Mouse (Mus musculus) heart, postnatal 0 days (tissue): Measurements from ENCODE around the gene Atp6v0d1. TPM values are rescaled to one million over a fixed set of nuclear protein-coding genes. Genes with fewer than 3 reads are reported as not detected.

Experiments used
- ATAC-seq: fragments of 200-750 bp; cut with Nextera tagmentation; 2 replicates; pipeline ENCODE4 v1.8.0; 2017; ENCODE audit warnings: low read depth, moderate number of reproducible peaks, moderate library complexity; ENCODE audit not compliant: insufficient read depth
- DNase-seq: peaks from one replicate; pipeline ENCODE4 v3.0.0-alpha.2; 2016; ENCODE audit warnings: low spot score
- H3K27ac ChIP-seq: fragments of 300-500 bp; sonication (generic); 2 replicates; pipeline ENCODE4 v1.5.1; 2014; ENCODE audit warnings: low read depth, mild to moderate bottlenecking
- H3K27me3 ChIP-seq: fragments of 300-500 bp; sonication (generic); 2 replicates; pipeline ENCODE4 v1.6.1; 2014; ENCODE audit warnings: low read length, mixed read lengths; ENCODE audit not compliant: control insufficient read depth, insufficient read depth
- H3K36me3 ChIP-seq: fragments of 300-500 bp; sonication (generic); replicated peaks from 2 replicates; pipeline ENCODE4 v1.6.1; 2014; ENCODE audit warnings: low read length, mixed read lengths; ENCODE audit not compliant: control insufficient read depth, insufficient read depth
- H3K4me1 ChIP-seq: fragments of 300-500 bp; sonication (generic); 2 replicates; pipeline ENCODE4 v1.6.1; 2014; ENCODE audit warnings: antibody characterized with exemption; ENCODE audit not compliant: control insufficient read depth, insufficient read depth
- H3K4me2 ChIP-seq: fragments of 300-500 bp; sonication (generic); 2 replicates; pipeline ENCODE4 v1.6.1; 2014; ENCODE audit warnings: low read depth, mild to moderate bottlenecking, low read length, moderate library complexity
- H3K4me3 ChIP-seq: fragments of 300-500 bp; sonication (generic); 2 replicates; pipeline ENCODE4 v1.5.1; 2014; ENCODE audit warnings: low read depth, low read length
- H3K9ac ChIP-seq: fragments of 300-500 bp; sonication (generic); replicated peaks from 2 replicates; pipeline ENCODE4 v1.6.1; 2014; ENCODE audit warnings: low read depth, low read length, mixed read lengths
- H3K9me3 ChIP-seq: fragments of 300-500 bp; sonication (generic); replicated peaks from 2 replicates; pipeline ENCODE4 v1.6.1; 2016; ENCODE audit warnings: low read length; ENCODE audit not compliant: control insufficient read depth
- CTCF ChIP-seq: IDR thresholded peaks from 2 replicates; pipeline ENCODE4 v1.5.1; 2016; ENCODE audit warnings: antibody characterized with exemption, control low read depth, low read depth
- EP300 ChIP-seq: IDR thresholded peaks from 2 replicates; pipeline ENCODE4 v1.6.1; 2016; ENCODE audit warnings: antibody characterized with exemption, low read depth
- WGBS: fragments of 180-500 bp; shearing (Covaris S2); extraction: QIAGEN DNeasy Blood & Tissue Kit; methylation state at CpG from one replicate; pipeline ENCODE4 v1.1.7; 2014; 5-methylcytosine and 5-hydroxymethylcytosine counted together
- polyA plus RNA-seq: library from polyadenylated mRNA; unstranded; fragments of >200 nt; fragmentation: Nextera tagmentation; extraction: Ambion mirVana; gene quantifications from 2 replicates; pipeline ENCODE4 v1.2.1, GENCODE M21; 2015
- total RNA-seq: library from RNA; depleted of rRNA; stranded (reverse); fragments of >200 nt; gene quantifications from 2 replicates; pipeline ENCODE4 v1.2.3, GENCODE M21; 2014; ENCODE audit warnings: low replicate concordance

Atp6v0d1 gene
- total and polyA plus RNA-seq, 2 experiments from 2014 or later = 57.5 to 60.8 TPM

DNA sequence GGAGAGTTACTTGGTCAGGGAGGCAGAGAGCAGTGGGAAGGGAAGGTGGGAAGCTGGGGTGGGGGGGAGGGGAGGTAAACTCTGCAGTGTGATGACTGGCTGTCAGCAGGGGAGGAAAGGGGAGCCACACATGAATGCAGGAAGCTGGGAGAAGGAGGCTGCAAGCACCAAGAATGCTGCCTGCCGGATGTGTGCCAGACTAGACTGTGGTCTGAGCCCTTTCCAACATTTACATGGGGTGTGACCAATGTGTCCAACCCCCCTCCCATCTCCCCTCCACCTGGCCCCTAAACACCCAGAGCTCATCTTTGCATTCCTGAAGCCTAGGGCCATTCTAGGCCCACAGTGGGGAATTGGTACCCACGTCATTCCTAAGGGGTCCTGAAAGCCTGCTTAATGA, 84.8 kb downstream of the Atp6v0d1 start:
- no peak overlapping the region for H3K27ac ChIP-seq
- WGBS = 38% methylated on average over 2 of the region's 2 CpGs
- ATAC-seq = no peak
- no peak overlapping the region for H3K4me3 ChIP-seq
- H3K9me3 ChIP-seq = no peaks in the 10 kb centered on the region
- no peak overlapping the region for H3K4me2 ChIP-seq
- no peak overlapping the region for H3K9ac ChIP-seq
- peaks cover 5% of the 10 kb centered on the region; the same call in 1 of the 2 replicates for H3K4me1 ChIP-seq
- no peak for TF ChIP-seq CTCF
- no peak for TF ChIP-seq EP300
- DNase-seq = no peak
- no peaks in the 10 kb centered on the region for H3K27me3 ChIP-seq
- H3K36me3 ChIP-seq = peaks cover 20% of the 10 kb centered on the region

DNA sequence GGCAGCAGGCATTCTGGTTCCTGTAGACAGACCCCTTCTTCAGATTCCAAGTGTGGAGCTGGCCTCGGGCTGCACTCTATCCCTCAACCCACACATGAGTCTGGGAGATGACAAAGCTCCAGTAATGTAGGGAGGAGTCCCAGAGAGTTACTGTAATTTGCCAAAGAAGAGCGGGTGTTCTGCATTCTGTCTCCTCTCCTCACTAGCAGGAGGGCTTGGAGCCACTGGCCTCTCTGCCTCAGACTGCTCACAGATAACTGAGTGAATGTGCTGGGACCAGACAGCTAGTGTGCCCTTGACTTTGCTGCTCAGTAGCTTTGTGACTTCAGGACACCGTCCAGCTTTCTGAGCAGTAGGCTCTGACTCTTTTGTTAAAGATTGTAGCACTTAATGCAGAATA, 88.1 kb downstream of the Atp6v0d1 start:
- no peaks in the 10 kb centered on the region for H3K9me3 ChIP-seq
- no peak overlapping the region for H3K4me2 ChIP-seq
- no peaks in the 10 kb centered on the region for H3K27me3 ChIP-seq
- DNase-seq = no peak
- H3K36me3 ChIP-seq = peaks cover 21% of the 10 kb centered on the region
- TF ChIP-seq CTCF = no peak
- no peak for TF ChIP-seq EP300
- H3K4me3 ChIP-seq = no peak overlapping the region
- peaks cover 16% of the 10 kb centered on the region for H3K4me1 ChIP-seq
- no peak for ATAC-seq
- 32% methylated on average over 3 of the region's 3 CpGs for WGBS
- no peak overlapping the region; the same call in 1 of the 2 replicates for H3K9ac ChIP-seq
- H3K27ac ChIP-seq = peak overlapping the region; percentile 55

DNA sequence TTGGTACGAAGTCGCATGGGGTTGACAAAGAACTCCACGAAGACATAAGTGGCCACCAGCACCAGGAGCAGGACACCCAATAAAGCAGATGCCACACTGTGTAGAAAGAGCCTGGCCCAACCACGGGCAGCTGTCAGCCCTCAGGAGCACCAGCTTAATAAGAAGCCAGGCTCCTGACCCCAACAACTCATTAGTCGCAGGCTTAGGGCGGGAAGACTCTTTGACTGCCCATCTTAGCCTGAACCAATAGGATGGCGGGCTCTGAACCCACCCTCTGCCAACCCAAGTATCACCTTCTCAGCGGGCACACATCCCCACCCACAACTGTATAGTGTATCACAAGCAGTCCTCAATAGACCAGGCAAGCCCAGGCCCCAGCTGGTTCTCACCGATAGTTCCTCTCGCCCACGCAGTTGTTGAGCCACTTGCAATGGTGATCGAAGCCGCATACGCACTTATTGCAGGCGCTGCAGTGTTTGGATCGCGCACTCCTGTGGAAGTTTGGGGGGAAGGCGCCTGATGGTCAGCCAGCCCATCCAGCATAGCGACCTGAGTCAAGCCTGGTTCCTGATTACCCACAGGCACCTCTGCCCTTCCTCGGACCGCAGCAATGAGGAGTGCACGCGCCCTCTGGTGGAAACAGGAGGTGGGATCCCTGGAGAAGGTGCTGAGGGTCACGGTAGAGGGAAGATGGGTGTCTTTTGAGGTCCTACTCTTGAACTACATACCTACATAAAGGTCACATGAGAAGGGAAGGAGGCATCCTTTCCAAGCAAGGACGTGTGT, 89.0 kb downstream of the Atp6v0d1 start:
- H3K9me3 ChIP-seq = no peaks in the 10 kb centered on the region
- 47% methylated on average over 25 of the region's 25 CpGs for WGBS
- no peak overlapping the region for H3K4me2 ChIP-seq
- ATAC-seq = no peak
- peak; percentile 59 for DNase-seq
- no peaks in the 10 kb centered on the region for H3K27me3 ChIP-seq
- no peak overlapping the region for H3K9ac ChIP-seq
- no peak for TF ChIP-seq EP300
- peak; percentile 85 for TF ChIP-seq CTCF
- H3K4me1 ChIP-seq = peaks cover 18% of the 10 kb centered on the region
- no peak overlapping the region for H3K27ac ChIP-seq
- H3K36me3 ChIP-seq = peaks cover 25% of the 10 kb centered on the region
- H3K4me3 ChIP-seq = no peak overlapping the region

DNA sequence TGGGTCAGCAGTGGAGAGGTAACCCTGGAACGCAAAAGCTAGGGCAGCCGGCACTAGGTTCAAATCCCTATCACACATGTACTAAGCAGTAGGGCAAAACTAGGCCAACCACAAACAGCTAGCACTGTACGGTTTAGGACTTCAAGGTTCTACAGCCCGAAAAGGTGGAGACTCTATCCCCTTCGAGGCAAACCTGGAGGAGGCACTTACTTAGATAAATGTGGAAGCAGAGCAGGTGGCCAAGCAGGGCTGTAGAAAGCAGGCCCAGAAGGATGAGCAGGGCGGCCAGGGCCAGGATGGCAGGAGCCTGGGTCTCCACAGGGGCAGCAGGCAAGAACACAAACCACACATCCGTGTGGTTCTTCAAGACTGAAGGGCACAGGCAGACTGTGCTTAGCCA, 89.7 kb downstream of the Atp6v0d1 start:
- Histone ChIP-seq H3K27me3 (no peaks in the 10 kb centered on the region), H3K27ac (no peak overlapping the region), H3K4me1 (peaks cover 20% of the 10 kb centered on the region), H3K36me3 (peaks cover 23% of the 10 kb centered on the region), H3K9ac (no peak overlapping the region), H3K9me3 (no peaks in the 10 kb centered on the region), H3K4me2 (no peak overlapping the region), H3K4me3 (no peak overlapping the region)
- no peak for TF ChIP-seq EP300
- TF ChIP-seq CTCF = no peak
- WGBS = 95% methylated on average over 7 of the region's 7 CpGs
- ATAC-seq (no peak), DNase-seq (no peak)

DNA sequence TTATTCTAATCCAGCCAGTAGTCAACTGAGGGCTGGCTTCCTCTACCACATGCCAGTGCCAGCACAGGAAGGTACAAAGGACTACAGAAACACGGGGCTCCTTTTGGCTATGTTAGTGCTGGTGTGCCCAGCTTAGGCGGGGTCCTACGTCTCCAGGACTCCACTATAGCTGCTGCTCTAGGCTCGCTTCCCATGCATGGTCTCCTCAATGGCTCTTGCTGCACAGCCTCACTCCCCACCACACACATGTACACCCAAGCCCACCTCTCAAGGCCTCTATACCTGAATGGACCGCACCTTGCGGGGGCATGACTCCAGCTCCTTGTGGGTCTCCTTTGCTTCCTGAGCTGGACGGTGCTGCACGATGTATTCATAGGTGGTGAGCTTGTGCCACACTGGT, 90.1 kb downstream of the Atp6v0d1 start:
- Histone ChIP-seq H3K9me3 (no peaks in the 10 kb centered on the region), H3K4me1 (peaks cover 20% of the 10 kb centered on the region), H3K27me3 (no peaks in the 10 kb centered on the region), H3K4me3 (no peak overlapping the region), H3K4me2 (no peak overlapping the region), H3K9ac (no peak overlapping the region), H3K27ac (no peak overlapping the region), H3K36me3 (peaks cover 23% of the 10 kb centered on the region)
- DNase-seq = no peak
- TF ChIP-seq EP300 (no peak), CTCF (no peak)
- ATAC-seq = no peak
- 90% methylated on average over 8 of the region's 8 CpGs for WGBS

DNA sequence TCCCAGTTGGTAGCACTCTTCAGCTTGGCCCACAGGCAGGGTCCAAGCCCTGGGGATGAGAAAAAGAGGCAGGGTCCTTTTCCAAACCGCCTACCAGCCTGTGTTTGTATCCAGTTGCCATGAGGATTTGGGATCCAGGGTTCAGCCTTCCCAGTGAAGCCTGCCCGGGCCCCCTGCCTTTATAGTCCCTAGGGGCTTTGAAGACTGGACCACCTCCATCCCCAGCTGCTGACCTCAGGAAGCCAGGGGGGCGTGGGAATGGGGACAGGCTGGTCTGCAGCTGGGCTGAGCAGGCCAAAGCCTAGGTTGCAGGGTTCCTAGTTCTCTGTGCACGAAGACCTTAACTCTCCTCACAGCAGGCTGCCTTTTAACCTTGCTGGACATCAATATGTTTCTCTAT, 90.6 kb downstream of the Atp6v0d1 start:
- Histone ChIP-seq H3K4me3 (no peak overlapping the region), H3K4me2 (no peak overlapping the region), H3K27ac (peak overlapping the region; percentile 65; the same call in 1 of the 2 replicates), H3K4me1 (peaks cover 24% of the 10 kb centered on the region), H3K36me3 (peaks cover 22% of the 10 kb centered on the region), H3K9ac (no peak overlapping the region), H3K27me3 (no peaks in the 10 kb centered on the region), H3K9me3 (no peaks in the 10 kb centered on the region)
- no peak for TF ChIP-seq CTCF
- TF ChIP-seq EP300 = no peak
- 75% methylated on average over 4 of the region's 4 CpGs for WGBS
- ATAC-seq (no peak), DNase-seq (no peak)
